Mouse (Mus musculus): Measurements from ENCODE around the gene Ate1.
A peak's percentile ranks its signal among the peaks of the same experiment; 100 is the strongest.

Ate1 gene

GRCm38 (mm10) chr7:130520049-130520425 is at the start of gene Ate1:
Ate1 (minus strand) TSS chr7:130520369.
- TF ChIP-seq GATA4 (IDR thresholded peaks at IDR 0.05; ENCODE audit: insufficient replicate concordance, low read length), result no peak

- peak; percentile 91; the same call in 1 of the 2 replicates for TF ChIP-seq GATA4 (IDR thresholded peaks at IDR 0.05; ENCODE audit: insufficient replicate concordance, low read length)
Observed at GRCm38 (mm10) chr7:130568783-130569436, 48.7 kb upstream of the Ate1 start.

- no peak for TF ChIP-seq GATA4 (IDR thresholded peaks at IDR 0.05; ENCODE audit: insufficient replicate concordance, low read length)
Observed at GRCm38 (mm10) chr7:130564596-130564995, 44.4 kb upstream of the Ate1 start.

- no peak for TF ChIP-seq GATA4 (IDR thresholded peaks at IDR 0.05; ENCODE audit: insufficient replicate concordance, low read length)
Observed at GRCm38 (mm10) chr7:130563880-130564279, 43.7 kb upstream of the Ate1 start.

GRCm38 (mm10) chr7:130563276-130563675 is 43.1 kb upstream of the Ate1 start:
- no peak for TF ChIP-seq GATA4 (IDR thresholded peaks at IDR 0.05; ENCODE audit: insufficient replicate concordance, low read length)

- TF ChIP-seq GATA4 (IDR thresholded peaks at IDR 0.05; ENCODE audit: insufficient replicate concordance, low read length), result no peak
Observed at GRCm38 (mm10) chr7:130560933-130561332, 40.8 kb upstream of the Ate1 start.

- no peak for TF ChIP-seq GATA4 (IDR thresholded peaks at IDR 0.05; ENCODE audit: insufficient replicate concordance, low read length)
Observed at GRCm38 (mm10) chr7:130558592-130558991, 38.4 kb upstream of the Ate1 start.

GRCm38 (mm10) chr7:130555597-130555996 is 35.4 kb upstream of the Ate1 start:
- TF ChIP-seq GATA4 (IDR thresholded peaks at IDR 0.05; ENCODE audit: insufficient replicate concordance, low read length), result no peak

- no peak for TF ChIP-seq GATA4 (IDR thresholded peaks at IDR 0.05; ENCODE audit: insufficient replicate concordance, low read length)
Observed at GRCm38 (mm10) chr7:130553321-130553720, 33.2 kb upstream of the Ate1 start.

GRCm38 (mm10) chr7:130552780-130553179 is 32.6 kb upstream of the Ate1 start:
- no peak for TF ChIP-seq GATA4 (IDR thresholded peaks at IDR 0.05; ENCODE audit: insufficient replicate concordance, low read length)

GRCm38 (mm10) chr7:130547635-130548175 is 27.5 kb upstream of the Ate1 start:
- TF ChIP-seq GATA4 (IDR thresholded peaks at IDR 0.05; ENCODE audit: insufficient replicate concordance, low read length), result no peak

- no peak for TF ChIP-seq GATA4 (IDR thresholded peaks at IDR 0.05; ENCODE audit: insufficient replicate concordance, low read length)
Observed at GRCm38 (mm10) chr7:130546791-130547484, 26.8 kb upstream of the Ate1 start.

- no peak for TF ChIP-seq GATA4 (IDR thresholded peaks at IDR 0.05; ENCODE audit: insufficient replicate concordance, low read length)
Observed at GRCm38 (mm10) chr7:130546421-130546790, 26.2 kb upstream of the Ate1 start.

- TF ChIP-seq GATA4 (IDR thresholded peaks at IDR 0.05; ENCODE audit: insufficient replicate concordance, low read length), result no peak
Observed at GRCm38 (mm10) chr7:130545893-130546292, 25.7 kb upstream of the Ate1 start.

- no peak for TF ChIP-seq GATA4 (IDR thresholded peaks at IDR 0.05; ENCODE audit: insufficient replicate concordance, low read length)
Observed at GRCm38 (mm10) chr7:130545401-130545800, 25.2 kb upstream of the Ate1 start.

GRCm38 (mm10) chr7:130543181-130543580 is 23.0 kb upstream of the Ate1 start:
- no peak for TF ChIP-seq GATA4 (IDR thresholded peaks at IDR 0.05; ENCODE audit: insufficient replicate concordance, low read length)

Data from liver, adult (tissue).